8 mouse cellular contexts compared by ENCODE assay signal in genomic region chr14:48445984-48446683, GRCm38 (mm10). TPM values are rescaled to one million over a fixed set of nuclear protein-coding genes. Genes with fewer than 3 reads are reported as not detected.
DNase-seq lines count a peak whose midpoint lies in the region; ATAC-seq and TF ChIP-seq lines count a peak whose summit lies in the region.

Gene Tmem260, plus strand, starts transcription at chr14:48446124.

- peak; percentile 84 for TF ChIP-seq CTCF in E14TG2a.4 (conservative IDR thresholded peaks at IDR 0.05; ENCODE audit: low read length)
- TF ChIP-seq CTCF in heart, postnatal 0 days (IDR thresholded peaks at IDR 0.05; ENCODE audit: low read depth): peak; percentile 93
- TF ChIP-seq CTCF in testis, adult 2 months (IDR thresholded peaks at IDR 0.05; ENCODE audit: control insufficient read depth, insufficient read depth, insufficient replicate concordance, low read depth, low read length): peak; percentile 95

- no peaks in the 10 kb centered on the region for H3K9me3 ChIP-seq in E14TG2a.4 (ENCODE audit: low read length)
- no peaks in the 10 kb centered on the region for H3K9me3 ChIP-seq in forebrain, embryonic 12.5 days
- no peaks in the 10 kb centered on the region for H3K9me3 ChIP-seq in heart, postnatal 0 days (replicated peaks; ENCODE audit: control insufficient read depth, low read length)
- no peaks in the 10 kb centered on the region for H3K9me3 ChIP-seq in liver, embryonic 16.5 days (replicated peaks; ENCODE audit: control insufficient read depth, low read length)
- no peaks in the 10 kb centered on the region for H3K9me3 ChIP-seq in neural tube, embryonic 13.5 days

- peak within 1 kb of the TSS; percentile 69 for H3K4me2 ChIP-seq in forebrain, embryonic 12.5 days
- H3K4me2 ChIP-seq in heart, postnatal 0 days (ENCODE audit: low read depth, low read length): peak within 1 kb of the TSS; percentile 56
- H3K4me2 ChIP-seq in liver, embryonic 16.5 days (ENCODE audit: low read depth, low read length): peak within 1 kb of the TSS; percentile 69
- peak within 1 kb of the TSS; percentile 73 for H3K4me2 ChIP-seq in neural tube, embryonic 13.5 days

- peak within 1 kb of the TSS; percentile 94 for H3K4me3 ChIP-seq in E14TG2a.4 (replicated peaks; ENCODE audit: low read length)
- peak within 1 kb of the TSS; percentile 95 for H3K4me3 ChIP-seq in forebrain, embryonic 12.5 days (replicated peaks)
- H3K4me3 ChIP-seq in heart, postnatal 0 days (ENCODE audit: low read depth, low read length): peak within 1 kb of the TSS; percentile 98
- H3K4me3 ChIP-seq in liver, embryonic 16.5 days (ENCODE audit: low read depth, low read length): peak within 1 kb of the TSS; percentile 92
- H3K4me3 ChIP-seq in neural tube, embryonic 13.5 days: peak within 1 kb of the TSS; percentile 80
- peak within 1 kb of the TSS; percentile 100 for H3K4me3 ChIP-seq in testis, adult 2 months (ENCODE audit: control insufficient read depth, low read depth, low read length)

- peak; percentile 75; the same call in 1 of the 2 replicates for TF ChIP-seq EP300 in heart, postnatal 0 days (IDR thresholded peaks at IDR 0.05; ENCODE audit: low read depth)

- peak; percentile 98 for ATAC-seq in forebrain, embryonic 12.5 days (ENCODE audit: low FRiP score)
- peak; percentile 100 for ATAC-seq in heart, postnatal 0 days (ENCODE audit: insufficient read depth, low read depth)
- ATAC-seq in liver, embryonic 16.5 days (ENCODE audit: low read depth): peak; percentile 98
- peak; percentile 99 for ATAC-seq in neural tube, embryonic 13.5 days (ENCODE audit: low read depth)

- no peaks in the 10 kb centered on the region for H3K27me3 ChIP-seq in E14TG2a.4 (ENCODE audit: insufficient read depth, low read length)
- no peaks in the 10 kb centered on the region for H3K27me3 ChIP-seq in forebrain, embryonic 12.5 days
- H3K27me3 ChIP-seq in heart, postnatal 0 days (ENCODE audit: control insufficient read depth, insufficient read depth, low read length): no peaks in the 10 kb centered on the region
- no peaks in the 10 kb centered on the region for H3K27me3 ChIP-seq in liver, embryonic 16.5 days (ENCODE audit: control insufficient read depth, insufficient read depth, low read depth, low read length)
- H3K27me3 ChIP-seq in neural tube, embryonic 13.5 days: no peaks in the 10 kb centered on the region
- H3K27me3 ChIP-seq in testis, adult 2 months (ENCODE audit: control insufficient read depth, insufficient read depth, low read length): no peaks in the 10 kb centered on the region

- DNase-seq in c-Kit-positive CD71-positive TER-119-positive erythroid progenitor cells, embryonic 14.5 days (ENCODE audit: low spot score): peak; percentile 93
- DNase-seq in heart, postnatal 0 days (ENCODE audit: low spot score): peak; percentile 92
- DNase-seq in kidney, postnatal 4 days: peak; percentile 96 to 97

- peak; percentile 90 for TF ChIP-seq POLR2A in testis, adult 2 months (IDR thresholded peaks at IDR 0.05; ENCODE audit: control insufficient read depth, low read depth, low read length)

- H3K4me1 ChIP-seq in E14TG2a.4 (replicated peaks; ENCODE audit: low read depth, low read length): peaks cover 15% of the 10 kb centered on the region
- H3K4me1 ChIP-seq in forebrain, embryonic 12.5 days: peaks cover 10% of the 10 kb centered on the region
- H3K4me1 ChIP-seq in heart, postnatal 0 days (ENCODE audit: control insufficient read depth, insufficient read depth): peaks cover 11% of the 10 kb centered on the region; the same call in 1 of the 2 replicates
- H3K4me1 ChIP-seq in liver, embryonic 16.5 days (ENCODE audit: control insufficient read depth, low read depth, low read length): peaks cover 10% of the 10 kb centered on the region
- peaks cover 11% of the 10 kb centered on the region for H3K4me1 ChIP-seq in neural tube, embryonic 13.5 days (replicated peaks)
- H3K4me1 ChIP-seq in testis, adult 2 months (ENCODE audit: control insufficient read depth, insufficient read depth, low read length): no peaks in the 10 kb centered on the region; the same call in 1 of the 2 replicates

- peak within 1 kb of the TSS; percentile 87 for H3K27ac ChIP-seq in forebrain, embryonic 12.5 days
- peak within 1 kb of the TSS; percentile 89 for H3K27ac ChIP-seq in heart, postnatal 0 days (ENCODE audit: low read depth)
- peak within 1 kb of the TSS; percentile 79 for H3K27ac ChIP-seq in liver, embryonic 16.5 days (ENCODE audit: low read length)
- H3K27ac ChIP-seq in neural tube, embryonic 13.5 days (replicated peaks): peak within 1 kb of the TSS; percentile 89
- peak within 1 kb of the TSS; percentile 100 for H3K27ac ChIP-seq in testis, adult 2 months (ENCODE audit: control insufficient read depth, insufficient read depth, low read depth, low read length)

- no peaks in the 10 kb centered on the region for H3K36me3 ChIP-seq in E14TG2a.4 (ENCODE audit: insufficient read depth, low read length)
- no peaks in the 10 kb centered on the region for H3K36me3 ChIP-seq in forebrain, embryonic 12.5 days (replicated peaks)
- no peaks in the 10 kb centered on the region for H3K36me3 ChIP-seq in heart, postnatal 0 days (replicated peaks; ENCODE audit: control insufficient read depth, insufficient read depth, low read length)
- no peaks in the 10 kb centered on the region for H3K36me3 ChIP-seq in liver, embryonic 16.5 days (ENCODE audit: control insufficient read depth, insufficient read depth)
- H3K36me3 ChIP-seq in neural tube, embryonic 13.5 days: no peaks in the 10 kb centered on the region
- no peaks in the 10 kb centered on the region for H3K36me3 ChIP-seq in testis, adult 2 months (ENCODE audit: control insufficient read depth, insufficient read depth, low read length)

- under 1% methylated on average over 43 of the region's 69 CpGs for WGBS in forebrain, embryonic 12.5 days
- WGBS in heart, postnatal 0 days: under 1% methylated on average over 69 of the region's 69 CpGs
- WGBS in liver, embryonic 16.5 days (ENCODE audit: insufficient replicate concordance): under 1% methylated on average over 62 of the region's 69 CpGs
- under 1% methylated on average over 63 of the region's 69 CpGs for WGBS in neural tube, embryonic 13.5 days

- peak within 1 kb of the TSS; percentile 95 for H3K9ac ChIP-seq in forebrain, embryonic 12.5 days
- H3K9ac ChIP-seq in heart, postnatal 0 days (replicated peaks; ENCODE audit: low read depth, low read length): peak within 1 kb of the TSS; percentile 96
- H3K9ac ChIP-seq in liver, embryonic 16.5 days (ENCODE audit: low read depth, low read length): peak within 1 kb of the TSS; percentile 91
- peak within 1 kb of the TSS; percentile 96 for H3K9ac ChIP-seq in neural tube, embryonic 13.5 days

RNA-seq across cellular contexts. Expression of gene Tmem260, which starts in this region (rescaled TPM):
- 24.7 and 26.2 TPM in 2 replicates for polyA plus RNA-seq in forebrain, embryonic 12.5 days (2016; fragmentation: Nextera tagmentation; extraction: Ambion mirVana)
- total RNA-seq in heart, postnatal 0 days (2014; rRNA removed; ENCODE audit: low replicate concordance): 8.6 and 8.7 TPM in 2 replicates
- 6.0 TPM in 2 replicates for polyA plus RNA-seq in heart, postnatal 0 days (2015; fragmentation: Nextera tagmentation; extraction: Ambion mirVana)
- polyA plus RNA-seq in liver, embryonic 16.5 days (2015; fragmentation: Nextera tagmentation; extraction: Ambion mirVana): 5.8 and 6.4 TPM in 2 replicates
- 17.9 and 20.1 TPM in 2 replicates for polyA plus RNA-seq in neural tube, embryonic 13.5 days (2015; fragmentation: Nextera tagmentation; extraction: Ambion mirVana)
- polyA plus RNA-seq in testis, adult 2 months (2012; rRNA removed): 7.5 and 9.3 TPM in 2 replicates

Comparison
In these comparisons a context has a peak if more than half of its experiments do, and no peak if none do; other contexts are left out.
1. Peak in every context shown above with its lines: DNase-seq, ATAC-seq, H3K4me3 ChIP-seq and H3K27ac ChIP-seq.